Mouse (Mus musculus) limb, embryonic 12.5 days (tissue): ENCODE data around the gene Srr. TPM values are rescaled to one million over a fixed set of nuclear protein-coding genes. Genes with fewer than 3 reads are reported as not detected.

Experiments used
- ATAC-seq: fragments of 200-750 bp; cut with Nextera tagmentation; 2 replicates; pipeline ENCODE4 v1.8.0; 2017; ENCODE audit warnings: low read depth, moderate TSS enrichment; ENCODE audit not compliant: insufficient number of reproducible peaks, insufficient read depth, low FRiP score, low TSS enrichment
- H3K27ac ChIP-seq: fragments of 300-500 bp; sonication (generic); 2 replicates; pipeline ENCODE4 v1.5.1; 2016; ENCODE audit warnings: mild to moderate bottlenecking, moderate library complexity
- H3K27me3 ChIP-seq: fragments of 300-500 bp; sonication (generic); 2 replicates; pipeline ENCODE4 v1.6.1; 2016; ENCODE audit warnings: mild to moderate bottlenecking, moderate library complexity
- H3K36me3 ChIP-seq: fragments of 300-500 bp; sonication (generic); 2 replicates; pipeline ENCODE4 v1.6.1; 2016; ENCODE audit warnings: mild to moderate bottlenecking, moderate library complexity
- H3K4me1 ChIP-seq: fragments of 300-500 bp; sonication (generic); replicated peaks from 2 replicates; pipeline ENCODE4 v1.6.1; 2016
- H3K4me2 ChIP-seq: fragments of 300-500 bp; sonication (generic); 2 replicates; pipeline ENCODE4 v1.6.1; 2016; ENCODE audit warnings: mild to moderate bottlenecking, moderate library complexity
- H3K4me3 ChIP-seq: fragments of 300-500 bp; sonication (generic); replicated peaks from 2 replicates; pipeline ENCODE4 v1.5.1; 2016; ENCODE audit warnings: mild to moderate bottlenecking
- H3K9ac ChIP-seq: fragments of 300-500 bp; sonication (generic); replicated peaks from 2 replicates; pipeline ENCODE4 v1.6.1; 2016; ENCODE audit warnings: mild to moderate bottlenecking, moderate library complexity
- H3K9me3 ChIP-seq: fragments of 300-500 bp; sonication (generic); 2 replicates; pipeline ENCODE4 v1.6.1; 2016; ENCODE audit warnings: mild to moderate bottlenecking, moderate library complexity
- WGBS: fragments of 180-500 bp; shearing (Covaris S2); methylation state at CpG from one replicate; pipeline ENCODE4 v1.1.7; 2016; 5-methylcytosine and 5-hydroxymethylcytosine counted together
- polyA plus RNA-seq: library from polyadenylated mRNA; unstranded; fragments of >200 nt; fragmentation: Nextera tagmentation; extraction: Ambion mirVana; gene quantifications from 2 replicates; pipeline ENCODE4 v1.2.1, GENCODE M21; 2016

Gene Srr
- polyA plus RNA-seq = 23.7 and 24.5 TPM in 2 replicates

DNA sequence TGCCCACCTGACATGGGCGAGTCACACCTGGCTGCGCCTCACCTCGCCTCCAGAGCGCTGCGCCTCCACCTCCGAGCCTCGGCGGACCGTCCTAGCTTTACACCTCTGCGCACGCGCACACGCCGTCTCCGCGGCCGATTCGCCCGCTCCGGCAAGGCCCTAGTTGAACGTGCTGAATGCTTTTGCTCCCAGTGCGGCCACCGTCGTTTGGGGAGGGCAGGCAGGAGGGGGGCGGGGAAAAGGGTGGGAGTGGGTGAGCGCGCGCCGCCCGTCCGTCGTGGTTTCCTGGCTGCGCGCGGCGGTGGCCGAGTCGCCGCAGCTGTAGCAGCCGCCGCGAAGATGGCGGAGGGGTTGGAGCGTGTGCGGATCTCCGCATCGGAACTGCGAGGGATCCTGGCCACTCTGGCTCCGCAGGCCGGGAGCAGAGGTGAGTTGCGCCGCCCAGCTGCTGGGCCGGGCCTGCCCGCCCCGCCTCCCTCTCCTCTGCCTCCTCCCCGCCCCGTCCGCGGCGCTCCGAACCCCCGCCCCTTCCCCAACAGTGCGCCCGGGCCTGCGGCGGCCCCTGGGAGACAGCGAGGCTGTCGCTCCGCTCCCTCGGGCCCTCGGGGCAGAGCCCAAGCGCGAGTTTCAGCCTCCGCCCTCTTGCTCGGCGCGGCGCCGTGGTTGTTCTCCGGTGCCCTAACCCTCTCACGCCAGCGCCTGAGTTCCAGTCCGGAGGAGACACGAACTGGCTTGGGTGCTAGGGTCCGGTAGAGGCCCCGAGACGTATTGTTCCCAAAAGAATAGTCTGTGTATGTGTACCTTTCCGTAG, at the start of gene Srr, which contains the start of gene Smg6:
Srr (minus strand) TSS at position 372 of the 811 bp plus-strand sequence.
Smg6 (plus strand) TSS at position 247 of the 811 bp plus-strand sequence.
- ATAC-seq = peak; percentile 95
- under 1% methylated on average over 85 of the region's 88 CpGs for WGBS

DNA sequence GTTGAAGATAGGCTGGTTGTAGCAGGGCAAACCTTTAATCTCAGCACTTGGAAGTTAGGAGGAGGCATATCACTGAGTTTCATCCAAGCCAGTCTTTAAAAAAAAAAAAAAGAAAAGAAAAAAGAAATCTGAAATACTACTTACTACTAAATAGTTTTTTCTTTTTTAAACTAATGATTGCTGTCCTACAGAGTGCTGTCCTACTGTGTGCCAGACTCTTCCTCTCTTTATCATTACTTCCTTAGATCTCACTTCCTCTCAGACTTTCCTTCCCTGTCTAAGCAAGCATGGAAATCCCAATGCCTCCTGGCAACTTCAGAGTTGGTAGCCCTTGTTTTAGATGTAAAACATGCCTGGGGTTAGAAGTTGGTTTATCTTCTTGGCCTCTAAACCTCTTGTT, 48.9 kb upstream of the Srr start:
- ATAC-seq = no peak

More for the DNA sequence above, at the start of gene Srr, which contains the start of gene Smg6:
- H3K9ac ChIP-seq = peak within 1 kb of the TSS; percentile 90
- peaks cover 18% of the 10 kb centered on the region for H3K4me1 ChIP-seq
- H3K36me3 ChIP-seq = peaks cover 18% of the 10 kb centered on the region
- H3K9me3 ChIP-seq = no peaks in the 10 kb centered on the region
- H3K27me3 ChIP-seq = no peaks in the 10 kb centered on the region
- H3K27ac ChIP-seq = peak within 1 kb of the TSS; percentile 98
- H3K4me2 ChIP-seq = peak within 1 kb of the TSS; percentile 71
- peak within 1 kb of the TSS; percentile 92 for H3K4me3 ChIP-seq

DNA sequence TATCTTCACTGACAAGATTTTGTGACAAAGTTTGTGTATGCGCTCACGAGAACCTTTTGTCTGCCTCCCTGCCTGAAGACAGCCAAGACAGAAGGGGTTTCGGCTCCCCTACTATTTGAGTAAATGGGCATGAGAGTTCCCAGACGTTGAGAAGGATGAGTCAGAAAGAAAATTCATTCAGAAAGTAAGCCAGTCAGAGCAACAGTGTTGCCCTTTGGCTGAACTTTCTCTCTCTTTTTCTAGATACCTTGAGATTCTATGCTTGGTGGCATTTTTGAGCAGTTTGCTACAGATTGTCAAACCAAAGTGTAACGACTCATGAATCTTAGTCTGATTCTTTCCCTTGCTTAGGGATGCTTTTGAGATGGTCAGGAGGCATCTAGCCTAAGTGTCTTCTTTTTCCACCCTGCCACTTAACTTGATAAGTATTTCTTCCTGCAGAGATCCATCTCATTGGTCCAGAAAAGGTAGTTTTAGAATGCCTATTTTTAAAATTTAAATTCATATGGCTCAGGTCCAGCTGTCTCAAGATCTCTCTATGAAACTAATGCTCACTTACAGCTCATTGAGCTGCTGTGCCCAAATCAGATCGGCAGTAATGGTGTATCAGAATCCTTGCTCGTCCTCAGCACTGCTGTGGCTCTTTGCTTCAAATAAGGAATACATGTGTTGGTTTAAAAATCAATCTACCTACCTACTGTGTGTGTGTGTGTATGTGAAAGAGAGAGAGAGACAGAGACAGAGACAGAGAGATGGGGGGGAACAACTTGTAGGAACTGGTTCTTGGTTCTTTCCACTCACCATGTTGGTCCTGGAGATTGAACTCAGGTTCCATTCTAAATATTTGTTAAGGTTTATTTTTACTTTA, 47.8 kb upstream of the Srr start:
- Histone ChIP-seq H3K27ac (no peak overlapping the region), H3K4me3 (no peak overlapping the region), H3K9me3 (no peaks in the 10 kb centered on the region), H3K27me3 (no peaks in the 10 kb centered on the region), H3K4me2 (no peak overlapping the region), H3K36me3 (peaks cover 8% of the 10 kb centered on the region), H3K4me1 (no peaks in the 10 kb centered on the region), H3K9ac (no peak overlapping the region)
- ATAC-seq = no peak
- 89% methylated on average over 7 of the region's 7 CpGs for WGBS

More for the DNA sequence above, 48.9 kb upstream of the Srr start:
- Histone ChIP-seq H3K9ac (no peak overlapping the region), H3K9me3 (no peaks in the 10 kb centered on the region), H3K27me3 (no peaks in the 10 kb centered on the region), H3K4me3 (no peak overlapping the region), H3K4me2 (no peak overlapping the region), H3K27ac (no peak overlapping the region), H3K36me3 (peaks cover 8% of the 10 kb centered on the region), H3K4me1 (no peaks in the 10 kb centered on the region)

DNA sequence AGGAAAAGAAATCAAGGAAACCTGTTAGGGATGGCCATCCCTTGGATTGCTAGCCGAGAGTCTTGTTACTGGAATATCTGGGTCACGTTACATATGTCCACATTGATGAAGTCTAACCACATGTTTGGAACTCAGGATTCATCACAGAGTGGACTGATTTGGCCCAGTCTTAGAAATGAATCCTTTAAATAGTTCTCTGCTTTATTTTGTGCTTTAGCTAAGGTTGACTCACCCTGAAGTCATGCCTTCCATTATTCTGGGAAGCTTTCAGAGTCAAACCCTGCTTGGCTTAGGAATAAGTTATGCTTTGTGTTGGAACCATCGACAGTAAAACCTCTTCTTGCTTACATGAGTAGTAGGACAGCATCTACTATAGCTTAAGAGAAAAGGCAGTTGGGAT, 39.8 kb upstream of the Srr start:
- H3K9ac ChIP-seq = no peak overlapping the region
- H3K4me3 ChIP-seq = no peak overlapping the region
- no peaks in the 10 kb centered on the region; the same call in 1 of the 2 replicates for H3K4me1 ChIP-seq
- H3K27ac ChIP-seq = no peak overlapping the region
- peaks cover 7% of the 10 kb centered on the region; the same call in 1 of the 2 replicates for H3K36me3 ChIP-seq
- no peak for ATAC-seq
- no peaks in the 10 kb centered on the region for H3K27me3 ChIP-seq
- no peaks in the 10 kb centered on the region for H3K9me3 ChIP-seq
- no peak overlapping the region for H3K4me2 ChIP-seq
- WGBS = 94% methylated on average over 3 of the region's 3 CpGs

DNA sequence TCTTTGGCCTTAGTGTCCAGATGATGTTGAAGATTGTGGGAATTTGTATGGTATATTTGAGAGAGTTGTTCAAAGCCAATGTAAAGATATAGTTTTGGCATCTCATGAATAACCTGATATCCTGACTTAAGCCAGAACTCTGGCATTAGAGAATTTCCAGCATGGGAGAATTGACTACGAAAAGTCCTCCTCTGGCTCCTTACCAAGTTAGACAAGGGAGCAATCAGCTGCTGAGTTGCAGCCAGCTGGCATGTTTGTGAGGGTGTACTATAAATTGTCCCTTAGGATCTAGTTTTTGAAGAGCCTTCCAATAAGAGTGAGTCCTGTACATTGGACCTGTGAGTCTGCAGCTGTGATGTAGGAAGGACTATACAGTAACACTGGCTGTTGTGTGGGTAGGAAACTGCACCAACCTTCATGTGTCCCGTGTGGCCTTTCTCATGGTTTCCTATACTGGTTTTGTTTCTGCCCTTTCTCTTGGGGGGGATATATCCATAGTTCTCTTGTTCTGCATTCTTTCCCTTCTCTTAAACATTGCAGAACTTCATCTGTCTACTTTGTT, 37.2 kb upstream of the Srr start:
- H3K9ac ChIP-seq = no peak overlapping the region
- H3K4me3 ChIP-seq = no peak overlapping the region
- peaks cover 18% of the 10 kb centered on the region; the same call in 1 of the 2 replicates for H3K36me3 ChIP-seq
- 83% methylated on average over 2 of the region's 2 CpGs for WGBS
- no peaks in the 10 kb centered on the region for H3K27me3 ChIP-seq
- no peaks in the 10 kb centered on the region for H3K9me3 ChIP-seq
- no peak overlapping the region for H3K4me2 ChIP-seq
- H3K27ac ChIP-seq = no peak overlapping the region
- H3K4me1 ChIP-seq = no peaks in the 10 kb centered on the region; the same call in 1 of the 2 replicates
- no peak for ATAC-seq

DNA sequence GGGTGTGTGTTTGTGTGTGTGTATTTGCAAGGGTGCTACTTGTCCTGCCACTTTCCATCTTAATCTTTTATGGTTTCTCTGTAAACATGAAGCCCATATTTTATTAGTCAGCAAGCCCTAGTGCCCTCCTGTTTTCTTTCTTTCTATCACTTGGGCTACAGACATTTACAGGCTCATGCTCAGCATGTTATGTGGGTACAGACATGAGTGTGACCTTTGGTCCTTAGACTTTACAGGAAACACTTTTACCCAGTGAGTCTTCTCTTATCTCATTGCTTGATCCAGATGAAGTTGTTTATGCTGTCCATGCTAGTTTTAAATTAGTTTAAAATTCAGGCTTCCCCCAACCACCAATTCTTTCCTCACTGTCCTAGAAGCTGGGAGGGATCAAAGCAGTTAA, 36.2 kb upstream of the Srr start:
- H3K4me1 ChIP-seq = no peaks in the 10 kb centered on the region; the same call in 1 of the 2 replicates
- H3K4me2 ChIP-seq = no peak overlapping the region
- no peak overlapping the region for H3K9ac ChIP-seq

DNA sequence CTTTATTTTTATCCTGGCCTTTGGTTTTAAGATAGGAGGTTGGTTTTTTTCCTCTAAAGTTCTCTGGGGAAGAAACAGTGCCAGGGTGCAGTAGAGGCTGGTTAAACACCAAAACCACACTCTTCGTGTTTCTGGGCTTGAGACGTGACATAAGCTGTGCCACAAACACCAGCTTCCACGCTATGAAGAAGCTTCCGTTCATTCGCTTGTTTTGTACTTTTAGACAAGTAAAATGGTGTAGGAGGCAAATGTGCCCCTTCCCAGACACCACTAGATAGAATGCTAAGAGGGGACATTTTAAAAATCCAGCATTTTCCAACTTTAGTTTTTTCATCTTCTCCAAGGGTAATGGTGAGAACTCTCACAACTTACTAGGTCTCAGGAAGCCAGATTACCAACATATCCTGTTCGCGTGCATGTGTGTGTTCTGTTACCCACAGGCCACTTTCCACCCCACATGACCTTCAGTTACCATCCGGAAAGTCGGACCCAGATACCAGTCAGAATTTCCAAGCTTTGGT, 34.3 kb upstream of the Srr start:
- ATAC-seq = no peak
- WGBS = 93% methylated on average over 9 of the region's 9 CpGs
- Histone ChIP-seq H3K4me2 (no peak overlapping the region), H3K27ac (no peak overlapping the region; the same call in 1 of the 2 replicates), H3K27me3 (no peaks in the 10 kb centered on the region), H3K9me3 (no peaks in the 10 kb centered on the region), H3K4me1 (no peaks in the 10 kb centered on the region; the same call in 1 of the 2 replicates), H3K9ac (no peak overlapping the region), H3K4me3 (no peak overlapping the region), H3K36me3 (peaks cover 25% of the 10 kb centered on the region)

More for the DNA sequence above, 36.2 kb upstream of the Srr start:
- no peak overlapping the region for H3K4me3 ChIP-seq
- H3K9me3 ChIP-seq = no peaks in the 10 kb centered on the region
- no peak for ATAC-seq
- H3K36me3 ChIP-seq = peaks cover 22% of the 10 kb centered on the region
- no peak overlapping the region for H3K27ac ChIP-seq
- no peaks in the 10 kb centered on the region for H3K27me3 ChIP-seq

DNA sequence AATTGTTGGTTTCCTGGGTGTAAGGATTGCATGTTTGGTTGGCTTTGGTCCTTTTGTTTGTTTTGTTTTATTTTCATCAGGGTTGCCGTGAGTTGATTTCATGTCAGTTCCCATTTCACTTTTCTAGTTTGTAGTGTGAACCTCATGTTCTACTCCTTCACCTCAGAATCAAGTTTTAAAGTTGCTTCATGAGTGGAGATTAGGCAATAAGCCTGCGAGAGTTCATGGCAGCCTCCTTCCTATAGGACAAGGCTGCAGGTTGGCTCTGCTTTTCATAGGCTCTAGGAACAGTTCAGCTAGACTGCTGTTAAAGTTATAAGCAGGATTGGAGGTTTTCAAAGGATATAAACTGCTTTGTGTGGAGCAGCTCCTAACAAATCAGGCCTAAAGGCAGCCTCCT, 33.8 kb upstream of the Srr start:
- WGBS = 94% methylated on average over 2 of the region's 2 CpGs
- ATAC-seq = no peak
- no peak overlapping the region for H3K4me3 ChIP-seq

DNA sequence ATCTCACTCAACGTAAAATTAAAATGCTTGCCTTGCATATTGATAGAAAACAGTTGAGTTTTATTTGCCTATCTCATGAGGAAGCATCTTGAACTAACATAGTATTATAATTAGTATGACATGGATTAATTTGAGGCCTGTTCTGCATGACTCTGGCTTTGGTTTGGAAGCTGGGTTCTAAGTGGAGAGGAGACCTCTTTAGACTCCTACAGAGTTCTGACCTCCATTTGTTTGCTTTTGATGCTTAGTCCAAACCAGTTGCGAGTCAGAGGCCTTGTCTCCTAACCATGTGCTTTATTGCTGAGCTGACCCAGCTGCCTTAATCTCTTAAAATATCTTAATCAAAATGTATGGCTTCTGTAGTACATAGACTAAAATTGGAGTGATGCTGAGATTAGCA, 31.9 kb upstream of the Srr start:
- Histone ChIP-seq H3K27me3 (no peaks in the 10 kb centered on the region), H3K4me3 (no peak overlapping the region), H3K36me3 (peaks cover 30% of the 10 kb centered on the region), H3K4me2 (no peak overlapping the region), H3K4me1 (no peaks in the 10 kb centered on the region), H3K9me3 (no peaks in the 10 kb centered on the region), H3K9ac (no peak overlapping the region), H3K27ac (no peak overlapping the region)
- 89% methylated on average over 2 of the region's 2 CpGs for WGBS
- no peak for ATAC-seq

More for the DNA sequence above, 33.8 kb upstream of the Srr start:
- Histone ChIP-seq H3K4me2 (no peak overlapping the region), H3K9me3 (no peaks in the 10 kb centered on the region), H3K36me3 (peaks cover 30% of the 10 kb centered on the region), H3K4me1 (no peaks in the 10 kb centered on the region; the same call in 1 of the 2 replicates), H3K27ac (no peak overlapping the region), H3K27me3 (no peaks in the 10 kb centered on the region), H3K9ac (no peak overlapping the region)

DNA sequence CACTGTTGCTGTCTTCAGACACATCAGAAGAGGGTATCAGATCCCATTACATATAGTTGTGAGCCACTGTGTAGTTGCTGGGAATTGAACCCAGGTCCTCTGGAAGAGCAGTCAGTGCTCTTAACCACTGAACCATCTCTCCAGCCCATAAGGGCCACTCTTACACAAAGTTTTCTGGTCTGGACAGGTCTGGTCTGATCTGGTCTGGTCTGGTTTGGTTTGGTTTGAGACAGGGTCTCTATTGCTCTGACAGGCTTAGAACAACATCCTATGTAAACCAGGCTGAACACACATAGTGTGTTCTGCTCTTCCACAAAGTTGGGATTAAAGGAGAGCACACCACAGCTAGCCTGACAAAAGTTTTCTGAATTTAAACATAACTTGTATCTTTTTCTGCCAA, 30.3 kb upstream of the Srr start:
- Histone ChIP-seq H3K4me2 (no peak overlapping the region), H3K4me3 (no peak overlapping the region), H3K9me3 (no peaks in the 10 kb centered on the region), H3K9ac (no peak overlapping the region), H3K4me1 (no peaks in the 10 kb centered on the region), H3K27me3 (no peaks in the 10 kb centered on the region), H3K36me3 (peaks cover 38% of the 10 kb centered on the region), H3K27ac (no peak overlapping the region)
- ATAC-seq = no peak

DNA sequence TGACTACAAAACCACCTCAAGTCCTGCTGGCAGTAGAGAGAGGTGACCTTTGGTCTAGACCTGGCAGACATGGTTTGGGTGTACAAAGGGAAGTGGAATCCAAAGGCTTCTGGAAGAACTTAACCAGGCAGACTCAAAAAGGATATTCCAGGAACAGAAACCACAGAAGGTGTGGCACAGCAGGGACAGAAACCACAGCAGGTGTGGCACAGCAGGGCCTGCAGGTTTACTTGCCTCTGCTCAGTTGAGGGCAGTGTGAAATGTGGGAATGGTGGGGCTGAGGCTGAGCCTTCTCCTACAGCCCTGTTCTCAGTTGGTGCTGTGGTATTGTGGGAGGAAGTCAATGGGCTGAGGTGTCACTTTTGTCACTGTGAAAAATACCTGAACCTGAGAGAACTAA, 29.2 kb upstream of the Srr start:
- H3K9me3 ChIP-seq = no peaks in the 10 kb centered on the region
- no peak overlapping the region for H3K4me2 ChIP-seq
- no peak overlapping the region for H3K9ac ChIP-seq
- peaks cover 41% of the 10 kb centered on the region for H3K36me3 ChIP-seq
- no peak for ATAC-seq
- H3K4me3 ChIP-seq = no peak overlapping the region
- no peaks in the 10 kb centered on the region for H3K4me1 ChIP-seq
- H3K27me3 ChIP-seq = no peaks in the 10 kb centered on the region
- no peak overlapping the region for H3K27ac ChIP-seq
